Mouse (Mus musculus) CD4-positive helper T cell, adult 2 months (primary cell): Measurements from ENCODE around the gene Ccl28.
"Not testable (repeated sequence)": the region's sequence is repeated elsewhere in the genome, so short reads cannot be mapped to it uniquely, and the experiment has no call there.

Experiments used
- DNase-seq: peaks from one replicate; pipeline ENCODE4 v3.0.0-alpha.2; 2012; ENCODE audit warnings: low read depth, missing footprints, low spot score

Gene Ccl28

GRCm38 (mm10) chr13:119648891-119649698 lies 25.5 kb downstream of the Ccl28 start:
- peak; percentile 40 for DNase-seq

DNA sequence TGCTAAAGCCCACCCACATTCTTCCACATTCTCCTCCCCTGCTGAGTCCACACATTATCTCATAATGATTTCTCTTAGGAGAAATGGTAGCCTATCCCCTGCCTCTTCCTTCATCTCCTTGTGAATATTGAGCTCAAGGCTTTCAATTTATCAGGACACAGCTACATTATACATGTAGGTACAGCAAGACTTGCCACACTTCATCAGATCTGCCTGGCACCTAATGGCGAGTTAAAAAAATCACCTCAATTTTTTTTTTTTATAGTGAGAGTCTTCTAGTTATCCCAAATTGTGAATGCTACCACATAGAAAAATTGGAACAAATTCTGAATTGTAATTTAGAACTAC lies 26.1 kb downstream of the Ccl28 start:
- no peak for DNase-seq

- no peak for DNase-seq
Measured at GRCm38 (mm10) chr13:119654734-119655133, 31.1 kb downstream of the Ccl28 start.

DNA sequence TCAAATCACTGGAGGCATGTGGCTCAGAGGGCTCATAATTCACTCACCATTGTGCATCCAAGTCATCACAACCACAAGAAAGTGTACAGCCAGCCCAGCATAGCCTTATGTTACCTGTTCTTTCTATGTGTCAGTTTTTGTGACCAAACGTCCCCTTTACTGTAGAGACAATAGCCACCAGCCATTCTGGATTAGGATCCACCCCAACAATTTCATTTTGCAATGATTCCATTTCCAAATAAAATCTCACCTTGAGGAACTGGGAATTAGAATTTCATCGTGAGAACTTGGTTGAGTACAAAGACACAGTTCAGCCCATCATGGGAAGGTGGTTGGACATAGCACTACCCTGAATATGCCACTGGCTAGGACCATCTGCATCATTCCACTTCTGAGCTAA lies 32.6 kb downstream of the Ccl28 start:
- no peak for DNase-seq

DNA sequence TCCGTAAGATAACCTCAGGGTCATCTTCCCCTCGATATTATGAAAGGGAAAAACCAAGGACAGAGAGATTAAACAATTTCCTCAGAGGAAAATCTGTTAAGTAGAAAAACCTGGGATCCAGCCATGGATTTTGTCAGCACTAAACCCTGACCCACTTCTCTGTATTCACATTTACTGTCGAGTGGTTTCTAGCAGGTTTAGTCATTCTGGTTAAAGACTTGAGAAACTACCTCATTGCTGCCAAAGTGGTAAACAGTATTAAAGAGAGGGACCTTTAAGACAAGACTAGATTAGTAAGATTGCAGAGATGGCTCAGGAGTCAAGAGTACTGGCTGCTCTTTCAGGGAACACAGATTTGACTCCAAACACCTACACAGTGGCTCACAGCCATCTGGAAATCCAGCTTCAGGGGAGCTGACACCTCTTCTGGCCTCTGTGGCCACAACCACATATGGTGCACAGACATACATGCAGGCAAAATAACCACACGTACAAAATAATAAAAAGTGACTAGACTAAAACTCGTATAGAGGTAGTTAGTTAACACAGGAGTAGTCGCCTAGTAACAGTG lies 33.3 kb downstream of the Ccl28 start:
- no peak for DNase-seq

DNA sequence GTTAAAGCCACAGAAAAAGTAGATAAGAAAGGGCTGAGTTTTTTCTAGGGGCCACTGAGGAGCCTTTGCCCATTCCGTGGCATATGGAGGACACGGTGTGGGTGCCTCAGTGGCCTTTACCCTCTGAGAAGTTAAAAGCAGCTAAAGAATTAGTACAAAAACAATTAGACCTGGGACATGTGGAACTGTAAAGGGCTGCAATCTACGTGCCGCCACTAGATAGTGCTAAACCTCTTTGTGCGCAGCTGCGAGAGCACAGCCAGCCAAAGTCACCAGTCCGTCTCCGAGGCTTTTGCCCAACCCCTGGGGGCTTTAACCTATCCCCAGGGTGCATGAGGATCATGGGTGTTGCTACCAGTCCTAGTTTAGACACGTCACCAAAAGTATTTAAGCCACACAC lies 37.8 kb downstream of the Ccl28 start:
- DNase-seq = not testable (repeated sequence)

DNA sequence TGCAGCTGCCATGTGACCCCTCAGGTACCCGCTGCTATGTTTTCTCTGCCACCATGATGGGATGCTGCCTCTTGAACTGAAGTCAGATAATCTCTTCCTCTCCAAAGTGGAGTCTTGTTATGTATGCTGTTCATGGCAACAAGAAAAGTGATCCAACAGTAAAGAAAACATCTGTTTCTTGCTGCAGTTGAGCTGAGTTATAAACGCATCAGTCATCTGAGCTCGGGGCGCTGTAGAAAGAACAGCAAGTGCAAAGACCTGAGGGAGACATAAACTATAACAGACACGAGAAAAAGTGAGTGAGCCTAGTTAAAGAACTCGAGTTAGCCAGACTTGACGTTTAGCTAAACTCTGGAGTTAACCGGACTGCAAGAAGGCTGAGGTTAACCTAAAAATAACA lies 55.2 kb downstream of the Ccl28 start:
- no peak for DNase-seq

- no peak for DNase-seq
Measured at GRCm38 (mm10) chr13:119679721-119680120, 56.1 kb downstream of the Ccl28 start.

- peak; percentile 21 for DNase-seq
Measured at GRCm38 (mm10) chr13:119681161-119681560, 57.5 kb downstream of the Ccl28 start.

DNA sequence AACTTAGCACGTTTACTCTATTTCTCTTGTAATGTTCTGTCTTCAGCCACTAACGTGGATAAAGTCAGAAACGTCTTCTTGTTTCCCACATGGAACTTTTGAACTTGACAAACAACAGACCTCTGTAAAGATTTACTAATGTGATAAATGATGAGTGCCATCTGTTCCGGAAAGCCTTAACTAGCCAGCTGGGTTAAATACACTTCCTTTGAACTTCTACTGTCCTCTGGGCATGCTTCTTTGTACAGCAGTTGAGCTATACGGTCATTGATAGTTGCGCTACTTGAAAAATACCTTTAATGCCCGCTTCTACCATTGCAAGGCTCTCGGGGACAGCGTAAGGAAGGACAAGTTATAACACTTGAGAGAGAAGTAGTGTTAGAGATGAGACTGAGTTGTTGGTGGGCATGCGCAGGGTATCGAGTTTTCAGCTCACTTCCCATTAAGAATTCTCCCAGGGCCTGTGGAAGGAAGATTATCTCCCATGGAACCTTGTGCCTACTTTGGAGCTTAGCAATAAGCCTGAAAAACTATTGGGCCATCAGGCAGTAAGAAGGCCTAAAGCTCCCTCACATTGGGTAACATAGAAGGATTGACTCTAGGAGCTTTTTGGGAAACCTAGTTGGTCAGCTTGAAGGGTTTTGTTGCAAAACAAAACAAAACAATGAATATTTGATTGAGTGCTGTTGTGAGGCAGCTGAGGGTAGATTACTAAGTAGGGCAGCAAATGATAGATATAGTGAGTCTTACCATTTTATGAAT lies 61.0 kb downstream of the Ccl28 start:
- DNase-seq = no peak

GRCm38 (mm10) chr13:119689709-119690038 lies 66.1 kb downstream of the Ccl28 start:
- DNase-seq = no peak

DNA sequence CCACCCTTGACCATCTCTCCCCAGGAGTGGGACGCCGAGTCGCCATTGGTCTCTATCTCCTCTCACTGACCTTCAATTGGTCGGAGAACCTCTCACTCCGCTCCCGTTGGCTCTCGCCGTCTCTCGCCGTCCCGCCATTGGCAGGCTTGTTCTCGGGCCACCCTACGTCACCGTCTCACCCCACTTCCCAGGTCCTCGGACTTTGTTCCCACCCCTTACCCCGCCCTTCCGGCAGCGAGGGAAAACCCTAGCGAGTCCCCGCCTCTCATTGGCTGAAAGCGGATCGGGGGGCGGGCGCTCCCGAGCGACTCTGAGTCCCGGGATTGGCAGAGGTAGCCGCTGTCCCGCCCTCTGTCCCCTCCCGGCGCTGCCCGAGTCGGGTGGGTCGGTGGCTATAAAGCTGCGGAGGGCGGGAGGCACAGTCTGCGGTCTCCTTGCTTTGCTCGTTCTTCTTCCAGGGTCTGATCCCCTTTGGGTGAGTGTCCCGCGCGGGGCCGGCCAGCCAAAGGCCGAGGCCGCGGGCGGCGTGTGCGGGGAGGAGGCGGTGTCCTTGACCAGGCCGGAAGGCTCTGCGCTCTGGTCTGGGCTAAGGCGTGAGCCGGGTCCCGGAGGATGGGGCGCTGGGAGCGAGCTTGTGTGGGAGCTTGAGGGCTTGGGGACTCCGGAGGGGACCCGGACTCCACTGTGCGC lies 66.6 kb downstream of the Ccl28 start, which contains the start of gene Hmgcs1:
Gene Hmgcs1, plus strand, starts transcription at position 341 of the 690 bp plus-strand sequence.
- peak; percentile 99 for DNase-seq

DNA sequence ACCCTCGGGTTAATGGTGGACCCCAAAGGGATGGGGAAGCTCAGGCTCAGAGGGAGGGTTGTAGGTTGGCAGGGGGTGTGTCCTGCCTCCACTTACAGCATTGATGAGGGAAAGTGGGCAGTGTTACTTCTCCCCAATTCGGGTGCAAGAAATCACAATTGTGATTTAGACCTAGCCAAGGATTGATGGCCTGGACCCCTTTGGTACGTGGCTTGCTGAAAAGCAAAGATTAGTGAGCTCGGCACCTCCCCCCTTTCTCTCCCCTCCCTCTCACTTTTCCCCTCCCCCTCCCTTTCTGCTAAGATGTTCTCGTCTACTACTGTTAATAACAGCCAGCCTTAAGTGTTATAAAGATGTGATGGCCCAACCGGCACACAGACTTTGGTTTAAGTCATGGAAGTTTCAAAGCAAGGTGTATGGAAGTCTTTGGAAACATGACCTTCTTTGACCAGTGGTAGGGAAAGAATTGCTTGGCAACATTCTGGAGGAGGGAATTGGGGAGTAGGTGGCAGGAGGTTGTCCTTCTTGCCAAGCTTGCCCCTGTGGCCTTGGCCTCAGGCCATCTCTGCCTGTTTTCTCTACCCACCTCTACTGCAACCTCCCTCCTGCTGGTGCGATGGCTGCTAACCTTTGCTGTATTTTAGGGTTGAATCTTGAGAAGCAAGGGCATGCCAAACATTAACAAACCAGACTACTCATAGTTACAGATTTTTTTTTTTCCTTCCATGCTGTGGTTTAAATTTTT lies 67.4 kb downstream of the Ccl28 start:
- DNase-seq = no peak

DNA sequence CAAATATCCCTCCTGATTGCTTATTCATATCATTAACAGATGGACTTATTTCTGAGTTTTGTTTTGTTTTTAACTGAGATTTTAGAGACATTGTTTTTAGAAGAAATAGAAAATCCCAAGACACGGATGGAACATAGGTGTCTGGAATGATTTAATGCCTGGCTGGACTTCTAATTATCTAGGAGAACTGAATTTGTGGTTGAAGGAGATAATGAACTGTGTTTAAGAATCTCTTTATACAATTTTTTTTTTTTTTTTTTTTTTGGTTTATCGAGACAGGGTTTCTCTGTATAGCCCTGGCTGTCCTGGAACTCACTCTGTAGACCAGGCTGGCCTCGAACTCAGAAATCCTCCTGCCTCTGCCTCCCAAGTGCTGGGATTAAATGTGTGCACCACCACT lies 68.3 kb downstream of the Ccl28 start:
- not testable (repeated sequence) for DNase-seq

DNA sequence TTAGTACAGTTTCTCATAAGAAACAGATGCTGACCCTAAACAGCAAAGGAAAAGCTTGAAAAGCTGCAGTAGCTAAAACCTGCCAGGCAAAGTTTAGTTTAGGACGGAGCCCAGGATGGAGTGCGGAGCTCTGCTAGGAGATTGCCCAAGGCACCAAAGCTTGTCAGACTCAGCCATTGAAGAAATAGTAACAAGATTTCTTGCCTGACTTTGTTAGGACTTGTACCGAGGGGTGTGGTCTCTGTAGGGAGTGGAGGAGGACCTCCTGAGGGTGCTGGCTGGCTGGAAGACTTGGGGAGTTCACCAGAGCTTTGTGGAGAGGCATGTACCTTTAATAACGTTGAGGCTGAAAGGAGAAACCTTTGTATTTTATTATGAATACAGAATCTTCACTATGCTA lies 72.1 kb downstream of the Ccl28 start:
- no peak for DNase-seq

DNA sequence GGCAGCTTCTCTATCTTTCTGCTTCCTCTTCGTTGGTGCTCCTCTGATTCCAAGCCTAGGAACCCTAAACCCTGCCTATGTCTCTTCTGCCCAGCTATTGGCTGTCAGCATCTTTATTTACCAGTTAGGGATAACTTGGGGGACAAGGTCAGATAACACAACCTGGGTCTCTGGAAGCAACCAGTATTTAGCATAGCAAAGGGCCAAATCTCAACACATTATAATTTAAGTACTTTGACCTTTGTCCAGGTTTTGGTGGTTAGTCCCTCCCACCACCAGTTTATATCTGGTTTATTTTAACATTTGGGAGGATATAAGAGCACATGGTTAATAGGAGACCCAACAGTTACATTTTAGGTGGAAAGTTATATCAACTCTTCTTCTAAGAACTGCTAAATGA lies 72.9 kb downstream of the Ccl28 start:
- DNase-seq = no peak

- no peak for DNase-seq
Measured at GRCm38 (mm10) chr13:119698436-119698835, 74.8 kb downstream of the Ccl28 start.
